Mouse (Mus musculus): ENCODE data around the gene Jpt1.

DNA sequence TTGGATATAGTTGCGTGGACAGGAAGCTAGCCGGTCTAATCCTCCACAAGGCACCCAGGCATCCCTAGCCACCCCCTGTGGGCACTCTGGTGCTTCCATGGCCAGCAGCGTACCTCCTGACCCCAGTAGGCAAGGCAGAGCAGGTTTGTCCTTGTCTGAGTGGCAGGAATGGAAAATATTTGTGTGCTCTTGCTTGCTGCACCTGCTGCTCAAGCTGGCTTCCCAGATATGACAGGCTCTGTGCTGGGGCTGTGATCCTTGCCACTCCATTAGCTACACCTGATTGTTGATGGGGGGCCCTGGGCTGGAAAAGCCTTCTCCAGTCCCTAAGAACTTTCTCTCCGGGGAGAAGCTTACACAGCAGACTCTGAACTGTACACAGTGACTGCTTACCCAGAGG is 60.9 kb downstream of the Jpt1 start:
- TF ChIP-seq GATA1 (IDR thresholded peaks at IDR 0.05; ENCODE audit: low read length) = no peak
- no peak for TF ChIP-seq TAL1 (IDR thresholded peaks at IDR 0.05; ENCODE audit: low read length)
